Mouse (Mus musculus): ENCODE data around the gene Iqsec1. TPM values are rescaled to one million over a fixed set of nuclear protein-coding genes. Genes with fewer than 3 reads are reported as not detected.

Iqsec1 gene
- polyA plus RNA-seq, 1 experiment, result 46.1 TPM

- no peaks in the 10 kb centered on the region for H3K4me1 ChIP-seq (ENCODE audit: control insufficient read depth, insufficient read depth, insufficient read length, low read length)
- no peak overlapping the region for H3K4me3 ChIP-seq (ENCODE audit: low read depth, low read length)
- TF ChIP-seq CTCF (IDR thresholded peaks at IDR 0.05; ENCODE audit: extremely low read depth, insufficient read length, insufficient replicate concordance, low read depth, low read length), result no peak
- no peak for TF ChIP-seq POLR2A (IDR thresholded peaks at IDR 0.05; ENCODE audit: low read depth, low read length)
Measured at GRCm38 (mm10) chr6:90777302-90777701, 211.2 kb downstream of the Iqsec1 start.

DNA sequence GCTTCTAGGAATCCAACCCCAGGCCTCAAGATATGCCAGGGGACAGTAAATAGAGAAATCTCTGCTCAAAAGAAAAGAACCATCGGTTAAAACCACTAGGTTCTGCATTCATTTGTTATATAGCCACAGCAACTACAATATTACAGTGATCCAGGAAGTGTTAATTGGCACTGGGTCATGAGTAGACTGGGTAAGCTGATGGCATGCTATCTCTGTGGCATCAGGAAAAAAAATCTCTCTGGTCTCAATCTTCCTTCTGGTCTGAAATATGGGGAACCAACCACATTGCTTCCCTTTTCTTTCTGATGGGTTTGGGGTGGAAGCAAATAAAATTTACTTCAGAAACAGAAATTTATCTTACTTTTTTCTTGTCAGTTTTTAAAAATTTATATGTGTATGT lies 212.9 kb downstream of the Iqsec1 start:
- H3K4me3 ChIP-seq (ENCODE audit: low read depth, low read length), result no peak overlapping the region
- H3K4me1 ChIP-seq (ENCODE audit: control insufficient read depth, insufficient read depth, insufficient read length, low read length), result no peaks in the 10 kb centered on the region
- 86% methylated on average over 1 of the region's 1 CpGs for WGBS
- H3K27ac ChIP-seq (ENCODE audit: insufficient read depth, low read depth, low read length), result no peak overlapping the region
- no peak for TF ChIP-seq CTCF (IDR thresholded peaks at IDR 0.05; ENCODE audit: extremely low read depth, insufficient read length, insufficient replicate concordance, low read depth, low read length)
- TF ChIP-seq POLR2A (IDR thresholded peaks at IDR 0.05; ENCODE audit: low read depth, low read length), result no peak
- no peaks in the 10 kb centered on the region for H3K27me3 ChIP-seq (ENCODE audit: control insufficient read depth, insufficient read depth, low read length)
- H3K36me3 ChIP-seq (ENCODE audit: control insufficient read depth, insufficient read depth, low read length), result no peaks in the 10 kb centered on the region

More at GRCm38 (mm10) chr6:90777302-90777701, 211.2 kb downstream of the Iqsec1 start:
- H3K27ac ChIP-seq (ENCODE audit: insufficient read depth, low read depth, low read length), result no peak overlapping the region
- H3K36me3 ChIP-seq (ENCODE audit: control insufficient read depth, insufficient read depth, low read length), result no peaks in the 10 kb centered on the region
- 82% methylated on average over 1 of the region's 1 CpGs for WGBS
- H3K27me3 ChIP-seq (ENCODE audit: control insufficient read depth, insufficient read depth, low read length), result no peaks in the 10 kb centered on the region

DNA sequence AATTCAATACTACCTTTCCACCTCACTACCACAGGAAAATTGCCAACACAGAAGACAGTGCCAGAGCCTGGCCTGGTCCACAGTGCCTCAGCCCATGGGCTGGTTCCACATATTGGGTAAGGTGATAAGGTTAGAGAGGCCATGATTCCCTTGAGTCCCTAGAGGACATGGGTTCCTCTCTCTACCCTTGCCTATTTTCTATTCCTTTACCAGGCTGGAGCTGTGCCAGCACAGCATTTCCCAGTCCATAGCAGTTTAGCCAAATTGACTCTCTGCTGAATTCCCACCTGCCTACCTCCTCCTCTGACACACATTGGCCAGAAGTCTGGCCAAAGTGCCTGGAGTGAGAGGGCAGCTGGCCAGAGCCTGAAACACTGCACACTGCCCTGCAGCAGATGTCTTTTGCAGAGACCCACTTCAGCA lies 214.7 kb downstream of the Iqsec1 start:
- Histone ChIP-seq H3K36me3 (ENCODE audit: control insufficient read depth, insufficient read depth, low read length) (no peaks in the 10 kb centered on the region), H3K4me1 (ENCODE audit: control insufficient read depth, insufficient read depth, insufficient read length, low read length) (no peaks in the 10 kb centered on the region), H3K27me3 (ENCODE audit: control insufficient read depth, insufficient read depth, low read length) (no peaks in the 10 kb centered on the region), H3K4me3 (ENCODE audit: low read depth, low read length) (no peak overlapping the region), H3K27ac (ENCODE audit: insufficient read depth, low read depth, low read length) (no peak overlapping the region)
- no peak for TF ChIP-seq POLR2A (IDR thresholded peaks at IDR 0.05; ENCODE audit: low read depth, low read length)
- no peak for TF ChIP-seq CTCF (IDR thresholded peaks at IDR 0.05; ENCODE audit: extremely low read depth, insufficient read length, insufficient replicate concordance, low read depth, low read length)

- 79% methylated on average over 5 of the region's 5 CpGs for WGBS
- H3K4me1 ChIP-seq (ENCODE audit: control insufficient read depth, insufficient read depth, insufficient read length, low read length), result no peaks in the 10 kb centered on the region
- TF ChIP-seq CTCF (IDR thresholded peaks at IDR 0.05; ENCODE audit: extremely low read depth, insufficient read length, insufficient replicate concordance, low read depth, low read length), result no peak
- TF ChIP-seq POLR2A (IDR thresholded peaks at IDR 0.05; ENCODE audit: low read depth, low read length), result no peak
- H3K36me3 ChIP-seq (ENCODE audit: control insufficient read depth, insufficient read depth, low read length), result no peaks in the 10 kb centered on the region
- H3K27ac ChIP-seq (ENCODE audit: insufficient read depth, low read depth, low read length), result no peak overlapping the region
- H3K27me3 ChIP-seq (ENCODE audit: control insufficient read depth, insufficient read depth, low read length), result no peaks in the 10 kb centered on the region
- H3K4me3 ChIP-seq (ENCODE audit: low read depth, low read length), result no peak overlapping the region
Measured at GRCm38 (mm10) chr6:90772120-90772519, 216.4 kb downstream of the Iqsec1 start.

DNA sequence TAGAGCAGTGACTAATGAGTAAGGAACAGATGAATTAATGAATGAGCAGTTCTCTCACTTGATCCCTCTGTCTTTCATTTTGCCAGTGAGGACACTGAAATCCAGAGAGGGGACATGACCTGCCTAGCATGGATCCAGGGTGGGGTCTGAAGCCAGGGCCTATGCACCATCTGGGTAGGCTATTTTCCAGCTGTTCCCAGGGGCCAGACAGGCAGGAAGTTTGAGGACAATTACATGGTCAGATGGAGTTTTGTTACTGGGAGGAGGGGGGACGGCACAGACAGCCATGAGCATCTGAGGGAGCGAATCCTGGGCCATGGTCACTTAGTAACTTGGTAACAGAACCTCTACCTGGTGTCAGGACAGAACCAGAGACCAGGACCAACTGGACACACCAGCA lies 220.0 kb downstream of the Iqsec1 start:
- H3K36me3 ChIP-seq (ENCODE audit: control insufficient read depth, insufficient read depth, low read length), result no peaks in the 10 kb centered on the region
- TF ChIP-seq CTCF (IDR thresholded peaks at IDR 0.05; ENCODE audit: extremely low read depth, insufficient read length, insufficient replicate concordance, low read depth, low read length) (no peak), POLR2A (IDR thresholded peaks at IDR 0.05; ENCODE audit: low read depth, low read length) (no peak)
- 64% methylated on average over 2 of the region's 2 CpGs for WGBS
- H3K4me1 ChIP-seq (ENCODE audit: control insufficient read depth, insufficient read depth, insufficient read length, low read length), result no peaks in the 10 kb centered on the region; the same call in 1 of the 2 replicates
- no peaks in the 10 kb centered on the region for H3K27me3 ChIP-seq (ENCODE audit: control insufficient read depth, insufficient read depth, low read length)
- no peak overlapping the region for H3K27ac ChIP-seq (ENCODE audit: insufficient read depth, low read depth, low read length)
- H3K4me3 ChIP-seq (ENCODE audit: low read depth, low read length), result no peak overlapping the region

DNA sequence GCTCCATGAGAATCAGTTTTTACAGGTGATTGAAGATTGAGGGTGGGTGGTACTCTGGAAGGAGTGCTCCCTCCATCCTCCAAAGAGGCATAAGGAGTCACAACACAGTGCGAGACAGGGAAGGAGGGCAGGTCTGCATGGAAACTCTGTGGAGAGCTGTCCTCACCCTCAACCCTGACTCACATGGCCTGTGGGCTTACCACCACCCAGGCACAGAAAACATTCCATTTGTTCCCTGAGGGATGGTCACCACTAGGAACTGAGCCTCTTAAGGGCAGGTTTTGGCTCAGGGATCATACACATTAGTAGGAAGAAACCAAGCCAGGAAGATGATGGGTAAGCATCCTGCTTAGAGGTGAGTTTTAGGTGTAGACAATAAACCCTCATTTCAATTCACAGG lies 220.6 kb downstream of the Iqsec1 start:
- Histone ChIP-seq H3K36me3 (ENCODE audit: control insufficient read depth, insufficient read depth, low read length) (no peaks in the 10 kb centered on the region), H3K4me3 (ENCODE audit: low read depth, low read length) (no peak overlapping the region), H3K27me3 (ENCODE audit: control insufficient read depth, insufficient read depth, low read length) (no peaks in the 10 kb centered on the region), H3K27ac (ENCODE audit: insufficient read depth, low read depth, low read length) (no peak overlapping the region), H3K4me1 (ENCODE audit: control insufficient read depth, insufficient read depth, insufficient read length, low read length) (no peaks in the 10 kb centered on the region; the same call in 1 of the 2 replicates)
- TF ChIP-seq CTCF (IDR thresholded peaks at IDR 0.05; ENCODE audit: extremely low read depth, insufficient read length, insufficient replicate concordance, low read depth, low read length), result no peak
- TF ChIP-seq POLR2A (IDR thresholded peaks at IDR 0.05; ENCODE audit: low read depth, low read length), result no peak
- 93% methylated on average over 1 of the region's 1 CpGs for WGBS

GRCm38 (mm10) chr6:90764753-90765152 lies 223.7 kb downstream of the Iqsec1 start:
- Histone ChIP-seq H3K36me3 (ENCODE audit: control insufficient read depth, insufficient read depth, low read length) (no peaks in the 10 kb centered on the region), H3K4me1 (ENCODE audit: control insufficient read depth, insufficient read depth, insufficient read length, low read length) (no peaks in the 10 kb centered on the region; the same call in 1 of the 2 replicates), H3K27ac (ENCODE audit: insufficient read depth, low read depth, low read length) (peak overlapping the region; percentile 26), H3K27me3 (ENCODE audit: control insufficient read depth, insufficient read depth, low read length) (no peaks in the 10 kb centered on the region), H3K4me3 (ENCODE audit: low read depth, low read length) (no peak overlapping the region)
- TF ChIP-seq POLR2A (IDR thresholded peaks at IDR 0.05; ENCODE audit: low read depth, low read length) (no peak), CTCF (IDR thresholded peaks at IDR 0.05; ENCODE audit: extremely low read depth, insufficient read length, insufficient replicate concordance, low read depth, low read length) (no peak)
- WGBS, result 84% methylated on average over 2 of the region's 2 CpGs
